In genomic region chr14:50930754-50931492, GRCm38 (mm10) we compare ENCODE assay signal across 8 mouse cellular contexts. TPM values are rescaled to one million over a fixed set of nuclear protein-coding genes. Genes with fewer than 3 reads are reported as not detected.
DNase-seq lines count a peak whose midpoint lies in the region; ATAC-seq lines count a peak whose summit lies in the region.

TSS of gene Pip4p1 (minus strand) at chr14:50930856.
TSS of gene Pnp (plus strand) at chr14:50931082.

- H3K27me3 ChIP-seq in hindbrain, embryonic 14.5 days (ENCODE audit: control insufficient read depth, insufficient read depth, low read length), result no peaks in the 10 kb centered on the region

- DNase-seq in R1 (ENCODE audit: low read depth, low spot score), result peak; percentile 100
- DNase-seq in cerebellum, postnatal 25 days, result peak; percentile 99 to 100
- DNase-seq in frontal cortex, postnatal 25 days (ENCODE audit: low spot score in 2 of 2), result peak; percentile 95 to 97
- DNase-seq in hindbrain, embryonic 14.5 days (ENCODE audit: low spot score), result peak; percentile 98
- DNase-seq in layer of hippocampus, postnatal 36 days, result peak; percentile 99
- DNase-seq in lung, postnatal 36 days, result peak; percentile 100
- DNase-seq in retina, postnatal 1 day, result peak; percentile 100
- peak; percentile 99 for DNase-seq in urinary bladder, adult 18-20 months (ENCODE audit: low spot score in 2 of 2)

- H3K9me3 ChIP-seq in hindbrain, embryonic 14.5 days (ENCODE audit: control insufficient read depth, low read length), result no peaks in the 10 kb centered on the region

- peak; percentile 100 for ATAC-seq in hindbrain, embryonic 14.5 days (ENCODE audit: low FRiP score)

- peak within 1 kb of the TSS; percentile 100 for H3K9ac ChIP-seq in hindbrain, embryonic 14.5 days

- H3K4me3 ChIP-seq in hindbrain, embryonic 14.5 days (replicated peaks; ENCODE audit: low read length), result peak within 1 kb of the TSS; percentile 90

- under 1% methylated on average over 67 of the region's 68 CpGs for WGBS in hindbrain, embryonic 14.5 days

- H3K36me3 ChIP-seq in hindbrain, embryonic 14.5 days (replicated peaks; ENCODE audit: control insufficient read depth, insufficient read depth), result peaks cover 35% of the 10 kb centered on the region

- peak within 1 kb of the TSS; percentile 95 for H3K4me2 ChIP-seq in hindbrain, embryonic 14.5 days (replicated peaks)

- H3K4me1 ChIP-seq in hindbrain, embryonic 14.5 days (replicated peaks; ENCODE audit: control insufficient read depth, insufficient read depth, low read length), result peaks cover 23% of the 10 kb centered on the region

- peak within 1 kb of the TSS; percentile 87 for H3K27ac ChIP-seq in hindbrain, embryonic 14.5 days

RNA-seq across cellular contexts. Expression of gene Pip4p1, which starts in this region (rescaled TPM):
- 93.1 and 100.0 TPM in 2 replicates for polyA plus RNA-seq in hindbrain, embryonic 14.5 days (2014; fragmentation: Nextera tagmentation; extraction: Ambion mirVana)
- total RNA-seq in layer of hippocampus, postnatal 36 days (2021), result 100 to 1,000 TPM in 1 of 2 experiments, 10 to 100 TPM in 1; 89.8 to 103 TPM

RNA-seq across cellular contexts. Expression of gene Pnp, which starts in this region (rescaled TPM):
- polyA plus RNA-seq in hindbrain, embryonic 14.5 days (2014; fragmentation: Nextera tagmentation; extraction: Ambion mirVana), result 23.2 and 23.9 TPM in 2 replicates
- 10 to 100 TPM; 12.8 to 13.2 TPM for total RNA-seq in layer of hippocampus, postnatal 36 days (2021)

Comparison
In these comparisons a context has a peak if more than half of its experiments do, and no peak if none do; other contexts are left out.
1. Peak in every context shown above with its lines: DNase-seq, ATAC-seq, H3K4me3 ChIP-seq and H3K27ac ChIP-seq.